Mouse (Mus musculus): ENCODE results near the gene H2-DMb2. TPM values are rescaled to one million over a fixed set of nuclear protein-coding genes. Genes with fewer than 3 reads are reported as not detected.
A peak's percentile ranks its signal among the peaks of the same experiment; 100 is the strongest.

The H2-DMb2 gene
- total and polyA plus RNA-seq, 2 experiments = 0.74 to 3.1 TPM

GRCm38 (mm10) chr17:34122188-34122984 lies 20.7 kb upstream of the H2-DMb2 start, which contains the start of gene Brd2:
Brd2 (minus strand) TSS chr17:34122634.
- no peaks in the 10 kb centered on the region for H3K27me3 ChIP-seq (ENCODE audit: control insufficient read depth, insufficient read depth, low read length)
- H3K4me1 ChIP-seq (ENCODE audit: control insufficient read depth, insufficient read depth, low read length) = peaks cover 12% of the 10 kb centered on the region
- peak within 1 kb of the TSS; percentile 95 for H3K9ac ChIP-seq (ENCODE audit: low read depth, low read length)
- peak within 1 kb of the TSS; percentile 90 for H3K4me3 ChIP-seq (ENCODE audit: insufficient read depth, low read depth, low read length)
- peaks cover 20% of the 10 kb centered on the region for H3K79me2 ChIP-seq (ENCODE audit: control insufficient read depth, insufficient read depth, low read length)
- TF ChIP-seq POLR2A (IDR thresholded peaks at IDR 0.05; ENCODE audit: extremely low read depth, insufficient read depth, low read length) (no peak), CTCF (IDR thresholded peaks at IDR 0.05; ENCODE audit: low read depth, low read length) (no peak; the same call in 1 of the 2 replicates)
- H3K36me3 ChIP-seq (ENCODE audit: control insufficient read depth, insufficient read depth, low read length) = peaks cover 8% of the 10 kb centered on the region
- peak; percentile 79 for DNase-seq (ENCODE audit: extremely low read depth, low read depth, low spot score)
- under 1% methylated on average over 73 of the region's 75 CpGs for WGBS
- peak within 1 kb of the TSS; percentile 95 for H3K27ac ChIP-seq (replicated peaks; ENCODE audit: insufficient read depth, low read depth, low read length)

GRCm38 (mm10) chr17:34123111-34123510 lies 20.0 kb upstream of the H2-DMb2 start:
- H3K27me3 ChIP-seq (ENCODE audit: control insufficient read depth, insufficient read depth, low read length) = no peaks in the 10 kb centered on the region
- 2% methylated on average over 7 of the region's 7 CpGs for WGBS
- peaks cover 13% of the 10 kb centered on the region for H3K4me1 ChIP-seq (ENCODE audit: control insufficient read depth, insufficient read depth, low read length)
- peak overlapping the region; percentile 76; the same call in 1 of the 2 replicates for H3K27ac ChIP-seq (replicated peaks; ENCODE audit: insufficient read depth, low read depth, low read length)
- peaks cover 15% of the 10 kb centered on the region for H3K79me2 ChIP-seq (ENCODE audit: control insufficient read depth, insufficient read depth, low read length)
- H3K36me3 ChIP-seq (ENCODE audit: control insufficient read depth, insufficient read depth, low read length) = peaks cover 6% of the 10 kb centered on the region
- no peak for DNase-seq (ENCODE audit: extremely low read depth, low read depth, low spot score)
- no peak for TF ChIP-seq CTCF (IDR thresholded peaks at IDR 0.05; ENCODE audit: low read depth, low read length)
- no peak for TF ChIP-seq POLR2A (IDR thresholded peaks at IDR 0.05; ENCODE audit: extremely low read depth, insufficient read depth, low read length)
- peak overlapping the region; percentile 33; the same call in 1 of the 2 replicates for H3K9ac ChIP-seq (ENCODE audit: low read depth, low read length)
- H3K4me3 ChIP-seq (ENCODE audit: insufficient read depth, low read depth, low read length) = peak overlapping the region; percentile 90

DNA sequence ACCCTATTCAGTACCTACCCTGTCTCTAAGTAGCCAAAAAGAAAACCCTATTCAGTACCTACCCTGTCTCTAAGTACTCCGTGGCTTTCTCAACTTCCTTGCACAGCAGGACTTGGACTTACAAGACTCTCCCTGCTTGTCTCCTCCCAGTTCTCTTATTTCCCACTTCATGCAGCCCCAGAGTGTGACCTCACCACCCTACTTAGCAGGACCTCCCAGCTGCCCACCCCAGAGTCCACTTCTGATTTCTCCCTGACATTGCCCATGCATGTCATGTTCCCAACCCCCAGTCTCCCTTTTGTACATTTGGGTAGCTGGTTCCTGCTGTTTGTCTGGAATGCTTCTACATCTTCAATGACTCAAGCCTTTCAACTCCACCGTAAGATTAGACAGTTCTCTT lies 19.6 kb upstream of the H2-DMb2 start:
- H3K9ac ChIP-seq (ENCODE audit: low read depth, low read length) = peak overlapping the region; percentile 31; the same call in 1 of the 2 replicates
- no peaks in the 10 kb centered on the region for H3K27me3 ChIP-seq (ENCODE audit: control insufficient read depth, insufficient read depth, low read length)
- H3K36me3 ChIP-seq (ENCODE audit: control insufficient read depth, insufficient read depth, low read length) = peaks cover 5% of the 10 kb centered on the region
- no peak for DNase-seq (ENCODE audit: extremely low read depth, low read depth, low spot score)
- 0 out of 2 replicates have a peak overlapping the region, but pooled peaks have one; percentile 14 for H3K27ac ChIP-seq (replicated peaks; ENCODE audit: insufficient read depth, low read depth, low read length)
- no peak for TF ChIP-seq POLR2A (IDR thresholded peaks at IDR 0.05; ENCODE audit: extremely low read depth, insufficient read depth, low read length)
- no peak for TF ChIP-seq CTCF (IDR thresholded peaks at IDR 0.05; ENCODE audit: low read depth, low read length)
- H3K79me2 ChIP-seq (ENCODE audit: control insufficient read depth, insufficient read depth, low read length) = peaks cover 11% of the 10 kb centered on the region
- 6% methylated on average over 2 of the region's 2 CpGs for WGBS
- H3K4me3 ChIP-seq (ENCODE audit: insufficient read depth, low read depth, low read length) = no peak overlapping the region
- H3K4me1 ChIP-seq (ENCODE audit: control insufficient read depth, insufficient read depth, low read length) = peaks cover 13% of the 10 kb centered on the region

GRCm38 (mm10) chr17:34124649-34125048 lies 18.5 kb upstream of the H2-DMb2 start:
- H3K27ac ChIP-seq (replicated peaks; ENCODE audit: insufficient read depth, low read depth, low read length) = no peak overlapping the region
- H3K79me2 ChIP-seq (ENCODE audit: control insufficient read depth, insufficient read depth, low read length) = peaks cover 5% of the 10 kb centered on the region; the same call in 1 of the 2 replicates
- H3K4me1 ChIP-seq (ENCODE audit: control insufficient read depth, insufficient read depth, low read length) = peaks cover 13% of the 10 kb centered on the region
- H3K36me3 ChIP-seq (ENCODE audit: control insufficient read depth, insufficient read depth, low read length) = no peaks in the 10 kb centered on the region
- no peak overlapping the region for H3K4me3 ChIP-seq (ENCODE audit: insufficient read depth, low read depth, low read length)
- DNase-seq (ENCODE audit: extremely low read depth, low read depth, low spot score) = no peak
- no peak overlapping the region for H3K9ac ChIP-seq (ENCODE audit: low read depth, low read length)
- no peaks in the 10 kb centered on the region for H3K27me3 ChIP-seq (ENCODE audit: control insufficient read depth, insufficient read depth, low read length)
- TF ChIP-seq POLR2A (IDR thresholded peaks at IDR 0.05; ENCODE audit: extremely low read depth, insufficient read depth, low read length) = no peak
- no peak for TF ChIP-seq CTCF (IDR thresholded peaks at IDR 0.05; ENCODE audit: low read depth, low read length)
- WGBS = 74% methylated on average over 6 of the region's 6 CpGs

DNA sequence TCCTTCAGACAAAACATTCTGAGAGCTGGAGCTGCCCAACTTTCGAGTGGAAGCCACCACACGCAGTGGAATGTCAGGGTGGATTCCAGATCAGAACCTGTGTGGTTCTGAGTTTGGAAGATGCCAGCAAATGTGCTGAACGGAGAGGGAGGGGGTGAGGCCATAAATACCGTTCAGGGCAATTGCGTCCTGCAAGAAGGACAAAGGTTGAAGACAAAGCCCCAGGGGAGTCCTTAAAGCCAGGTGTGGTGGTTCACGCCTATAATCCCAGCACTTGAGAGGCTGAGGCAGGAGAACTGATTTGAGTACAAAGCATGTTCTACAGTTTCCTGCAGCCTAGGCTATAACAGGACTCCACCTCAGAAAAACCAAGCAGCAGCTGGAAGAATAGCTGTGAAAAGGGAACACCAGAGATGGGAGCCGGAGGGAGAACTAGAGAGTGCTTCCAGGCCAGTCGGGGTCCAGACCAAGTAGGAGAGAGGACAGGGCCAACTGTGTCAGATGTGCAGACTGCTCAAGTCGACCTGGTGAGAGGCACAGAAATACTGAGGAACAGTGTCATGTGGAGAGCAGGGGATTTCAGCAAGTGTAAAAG lies 16.2 kb upstream of the H2-DMb2 start:
- WGBS = 66% methylated on average over 9 of the region's 9 CpGs
- Histone ChIP-seq H3K36me3 (ENCODE audit: control insufficient read depth, insufficient read depth, low read length) (no peaks in the 10 kb centered on the region), H3K4me1 (ENCODE audit: control insufficient read depth, insufficient read depth, low read length) (peaks cover 13% of the 10 kb centered on the region), H3K4me3 (ENCODE audit: insufficient read depth, low read depth, low read length) (no peak overlapping the region), H3K9ac (ENCODE audit: low read depth, low read length) (no peak overlapping the region), H3K27ac (replicated peaks; ENCODE audit: insufficient read depth, low read depth, low read length) (no peak overlapping the region), H3K27me3 (ENCODE audit: control insufficient read depth, insufficient read depth, low read length) (no peaks in the 10 kb centered on the region), H3K79me2 (ENCODE audit: control insufficient read depth, insufficient read depth, low read length) (peaks cover 4% of the 10 kb centered on the region; the same call in 1 of the 2 replicates)
- TF ChIP-seq CTCF (IDR thresholded peaks at IDR 0.05; ENCODE audit: low read depth, low read length) (no peak), POLR2A (IDR thresholded peaks at IDR 0.05; ENCODE audit: extremely low read depth, insufficient read depth, low read length) (no peak)
- DNase-seq (ENCODE audit: extremely low read depth, low read depth, low spot score) = no peak

Data from liver, adult 2 months (tissue).